8 mouse cellular contexts compared by ENCODE assay signal in the genomic region with DNA sequence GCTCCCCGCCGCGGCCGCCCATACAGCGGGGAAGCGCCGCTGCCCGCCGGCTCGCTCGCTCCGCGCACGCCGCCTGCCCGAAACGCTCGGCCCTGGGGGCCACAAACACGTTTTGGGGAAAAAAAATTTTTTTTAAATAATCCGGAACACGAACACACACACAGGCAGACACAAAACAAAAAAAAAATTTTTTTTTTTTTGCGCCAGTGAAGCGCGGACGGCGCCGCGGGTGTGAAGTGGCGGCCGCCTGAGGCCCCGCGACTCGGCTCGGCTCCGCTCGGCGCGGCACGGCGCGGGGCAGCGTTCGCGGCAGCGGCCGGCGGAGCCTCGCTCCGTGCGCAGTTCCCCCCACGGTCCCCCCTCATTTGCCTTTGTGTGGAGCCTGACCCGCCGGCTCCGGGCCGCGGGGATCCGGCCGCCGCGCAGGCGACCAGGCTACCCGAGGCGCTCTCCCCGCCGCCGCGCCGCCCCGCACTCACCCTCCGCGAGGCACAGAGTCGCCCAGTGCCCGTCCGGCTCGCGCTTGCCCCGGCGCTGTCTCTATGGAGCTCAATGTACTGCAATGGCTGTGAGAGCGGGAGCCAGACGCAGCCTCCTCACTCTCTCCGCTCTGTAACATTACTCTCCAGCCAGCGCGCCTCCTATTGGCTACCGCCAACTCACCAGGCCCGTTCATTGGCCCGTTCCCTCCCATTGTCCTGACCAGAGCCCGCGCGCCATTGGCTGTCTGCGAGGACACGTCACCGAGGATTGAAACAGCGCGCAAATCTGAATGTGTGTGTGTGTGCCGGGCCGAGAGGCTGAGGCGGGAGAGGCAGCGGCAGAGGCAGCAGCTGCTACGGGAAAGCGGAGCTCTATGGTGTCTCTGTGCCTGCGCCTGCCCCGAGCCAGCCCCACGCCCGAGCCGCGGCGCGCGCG. TPM values are rescaled to one million over a fixed set of nuclear protein-coding genes. Genes with fewer than 3 reads are reported as not detected.
DNase-seq lines count a peak whose midpoint lies in the region; ATAC-seq lines count a peak whose summit lies in the region.

No protein-coding gene starts in this region.

- H3K4me3 ChIP-seq in hindbrain, embryonic 16.5 days (ENCODE audit: low read length), result peak overlapping the region; percentile 84

- H3K9ac ChIP-seq in hindbrain, embryonic 16.5 days (ENCODE audit: low read depth, low read length), result peak overlapping the region; percentile 97

- peak; percentile 98 for ATAC-seq in hindbrain, embryonic 16.5 days
- ATAC-seq in megakaryocyte, adult 5-6 weeks (ENCODE audit: poor library complexity, severe bottlenecking), result peak; percentile 92

- H3K36me3 ChIP-seq in hindbrain, embryonic 16.5 days (ENCODE audit: control insufficient read depth, insufficient read depth, low read length), result no peaks in the 10 kb centered on the region; the same call in none of the 2 replicates

- H3K27me3 ChIP-seq in hindbrain, embryonic 16.5 days (replicated peaks; ENCODE audit: control insufficient read depth, insufficient read depth, low read length), result no peaks in the 10 kb centered on the region

- no peaks in the 10 kb centered on the region for H3K9me3 ChIP-seq in hindbrain, embryonic 16.5 days (ENCODE audit: control insufficient read depth, low read length)

- peak overlapping the region; percentile 100 for H3K27ac ChIP-seq in hindbrain, embryonic 16.5 days (ENCODE audit: low read depth, low read length)

- under 1% methylated on average over 77 of the region's 110 CpGs for WGBS in hindbrain, embryonic 16.5 days

- peak; percentile 94 for DNase-seq in WW6 (ENCODE audit: low read depth, low spot score)
- DNase-seq in cerebellum, postnatal 4 days (ENCODE audit: low spot score in 2 of 2), result peak; percentile 97 to 99
- DNase-seq in gastrocnemius, adult 18-20 months (ENCODE audit: low spot score), result peak; percentile 99
- DNase-seq in left cerebral cortex, adult 18-20 months (ENCODE audit: low spot score in 2 of 2), result peak; percentile 98 to 100
- peak; percentile 99 for DNase-seq in right cerebral cortex, adult 2 months (ENCODE audit: low spot score in 2 of 2)
- peak; percentile 99 for DNase-seq in urinary bladder, postnatal 14 days (ENCODE audit: low spot score)

- peaks cover 14% of the 10 kb centered on the region for H3K4me1 ChIP-seq in hindbrain, embryonic 16.5 days (ENCODE audit: control insufficient read depth, insufficient read depth, low read depth, low read length)

- H3K4me2 ChIP-seq in hindbrain, embryonic 16.5 days (ENCODE audit: low read length), result peak overlapping the region; percentile 99

RNA-seq across cellular contexts. Expression of a gene that starts 57.7 kb away (rescaled TPM):
- total RNA-seq in gastrocnemius, adult 18-20 months (2021), result 1 to 10 TPM; 2.1 to 5.3 TPM
- 3.9 and 5.3 TPM in 2 replicates for polyA plus RNA-seq in hindbrain, embryonic 16.5 days (2015; fragmentation: Nextera tagmentation; extraction: Ambion mirVana)
- 10 to 100 TPM; 31.6 to 40.1 TPM for total RNA-seq in left cerebral cortex, adult 18-20 months (2021)
- not detected in 2 replicates for total RNA-seq in megakaryocyte, adult 5-6 weeks (2015)
- not detected in 2 replicates for total RNA-seq in megakaryocyte, adult 5-6 weeks (2017)

Comparison
In these comparisons a context has a peak if more than half of its experiments do, and no peak if none do; other contexts are left out.
1. Peak in every context shown above with its lines: DNase-seq, ATAC-seq, H3K4me3 ChIP-seq and H3K27ac ChIP-seq.
2. RNA of a gene that starts 57.7 kb away (total RNA-seq): 31.6 to 40.1 TPM in left cerebral cortex, adult 18-20 months; 2.1 to 5.3 TPM in gastrocnemius, adult 18-20 months and not detected in megakaryocyte, adult 5-6 weeks; every median in the first group is over 4 times any median in the second.